Mouse (Mus musculus) cerebellum, postnatal 10 days (tissue): Measurements from ENCODE around the gene Gm38392.
"Not testable (repeated sequence)": the region's sequence is repeated elsewhere in the genome, so short reads cannot be mapped to it uniquely, and the experiment has no call there.

ENCODE experiments used
- DNase-seq, 2 experiments: peaks; one replicate each; pipeline ENCODE4 v3.0.0; 2021; ENCODE audit warnings: mixed read lengths in 2 of 2

Gene Gm38392

GRCm38 (mm10) chr3:88287110-88287509, at the start of gene Gm38392:
Gene Gm38392, minus strand, starts transcription at chr3:88287210.
- DNase-seq = no peak

- peak; percentile 97 to 98 for DNase-seq
Measured at GRCm38 (mm10) chr3:88336058-88337013, 49.3 kb upstream of the Gm38392 start, which contains the start of the genes Tmem79 and Smg5. Gene Tmem79, minus strand, starts transcription at chr3:88336148. Gene Smg5, plus strand, starts transcription at chr3:88336260.

- DNase-seq = peak in 1 of 2 experiments; percentile 51
Measured at GRCm38 (mm10) chr3:88335436-88336053, 48.5 kb upstream of the Gm38392 start.

- DNase-seq = no peak
Measured at GRCm38 (mm10) chr3:88334902-88335435, 48.0 kb upstream of the Gm38392 start.

- DNase-seq = no peak
Measured at GRCm38 (mm10) chr3:88334029-88334658, 47.1 kb upstream of the Gm38392 start.

GRCm38 (mm10) chr3:88331282-88331681, 44.3 kb upstream of the Gm38392 start:
- DNase-seq = peak; percentile 57 to 63

- DNase-seq = no peak
Measured at GRCm38 (mm10) chr3:88328956-88329355, 41.9 kb upstream of the Gm38392 start.

- peak; percentile 82 for DNase-seq
Measured at GRCm38 (mm10) chr3:88324951-88325405, 38.0 kb upstream of the Gm38392 start, which contains the start of gene Glmp. Gene Glmp, plus strand, starts transcription at chr3:88325023.

GRCm38 (mm10) chr3:88299172-88299571, 12.2 kb upstream of the Gm38392 start:
- no peak for DNase-seq

- DNase-seq = no peak
Measured at GRCm38 (mm10) chr3:88297321-88297851, 10.4 kb upstream of the Gm38392 start.

GRCm38 (mm10) chr3:88296561-88297318, 9.7 kb upstream of the Gm38392 start, which contains the start of the genes Tsacc and Cct3:
Gene Tsacc, minus strand, starts transcription at chr3:88296999.
Gene Cct3, plus strand, starts transcription at chr3:88297116.
- peak; percentile 98 for DNase-seq

- DNase-seq = no peak
Measured at GRCm38 (mm10) chr3:88296110-88296560, 9.1 kb upstream of the Gm38392 start.

GRCm38 (mm10) chr3:88295272-88295671, 8.3 kb upstream of the Gm38392 start:
- not testable (repeated sequence) for DNase-seq

- DNase-seq = peak; percentile 49 to 54
Measured at GRCm38 (mm10) chr3:88291970-88292369, 5.0 kb upstream of the Gm38392 start.

- not testable (repeated sequence) for DNase-seq
Measured at GRCm38 (mm10) chr3:88288133-88288713, 1.2 kb upstream of the Gm38392 start.

GRCm38 (mm10) chr3:88285565-88285895, 1.5 kb downstream of the Gm38392 start:
- not testable (repeated sequence) for DNase-seq

GRCm38 (mm10) chr3:88284815-88285564, 2.0 kb downstream of the Gm38392 start:
- not testable (repeated sequence) for DNase-seq

GRCm38 (mm10) chr3:88281141-88281916, 5.7 kb downstream of the Gm38392 start:
- DNase-seq = not testable (repeated sequence)

- DNase-seq = no peak
Measured at GRCm38 (mm10) chr3:88280035-88280434, 7.0 kb downstream of the Gm38392 start.
